Mouse (Mus musculus) embryo, embryonic 11 days (tissue): ENCODE measurements around the gene Samd4b.
A peak's percentile ranks its signal among the peaks of the same experiment; 100 is the strongest.

Experiments
- DNase-seq: peaks from one replicate; pipeline ENCODE4 v3.0.0-alpha.2; 2015

Gene Samd4b

GRCm38 (mm10) chr7:28490903-28491302, 107.0 kb downstream of the Samd4b start:
- DNase-seq = peak; percentile 8

GRCm38 (mm10) chr7:28490410-28490809, 107.5 kb downstream of the Samd4b start:
- peak; percentile 76 for DNase-seq

GRCm38 (mm10) chr7:28488030-28488491, 109.9 kb downstream of the Samd4b start:
- peak; percentile 42 for DNase-seq

GRCm38 (mm10) chr7:28484192-28484591, 113.8 kb downstream of the Samd4b start:
- no peak for DNase-seq

- DNase-seq = no peak
Measured at GRCm38 (mm10) chr7:28482854-28483253, 115.1 kb downstream of the Samd4b start.

GRCm38 (mm10) chr7:28478854-28479253, 119.1 kb downstream of the Samd4b start:
- peak; percentile 42 for DNase-seq

GRCm38 (mm10) chr7:28477363-28477762, 120.6 kb downstream of the Samd4b start:
- DNase-seq = no peak

- no peak for DNase-seq
Measured at GRCm38 (mm10) chr7:28476191-28476590, 121.8 kb downstream of the Samd4b start.

- peak; percentile 85 for DNase-seq
Measured at GRCm38 (mm10) chr7:28467213-28467751, 130.7 kb downstream of the Samd4b start.

GRCm38 (mm10) chr7:28466721-28467212, 131.2 kb downstream of the Samd4b start:
- peak; percentile 39 for DNase-seq

- DNase-seq = peak; percentile 56
Measured at GRCm38 (mm10) chr7:28464416-28465212, 133.3 kb downstream of the Samd4b start.

GRCm38 (mm10) chr7:28462769-28463168, 135.2 kb downstream of the Samd4b start:
- no peak for DNase-seq

GRCm38 (mm10) chr7:28460361-28460760, 137.6 kb downstream of the Samd4b start:
- no peak for DNase-seq

GRCm38 (mm10) chr7:28452361-28453005, 145.5 kb downstream of the Samd4b start:
- DNase-seq = no peak

- DNase-seq = peak; percentile 76
Measured at GRCm38 (mm10) chr7:28451531-28452360, 146.2 kb downstream of the Samd4b start, which contains the start of gene Lrfn1. Gene Lrfn1 (plus strand): TSS chr7:28451980.

GRCm38 (mm10) chr7:28447865-28448820, 149.8 kb downstream of the Samd4b start:
- no peak for DNase-seq

- DNase-seq = peak; percentile 24
Measured at GRCm38 (mm10) chr7:28447101-28447830, 150.7 kb downstream of the Samd4b start.

GRCm38 (mm10) chr7:28446446-28446845, 151.5 kb downstream of the Samd4b start:
- peak; percentile 76 for DNase-seq

GRCm38 (mm10) chr7:28444344-28444974, 153.5 kb downstream of the Samd4b start:
- no peak for DNase-seq

GRCm38 (mm10) chr7:28442688-28443087, 155.3 kb downstream of the Samd4b start:
- DNase-seq = no peak
